Mouse (Mus musculus) myocyte (in vitro differentiated cells): Measurements from ENCODE around the gene Ube2cbp.

Source experiments
- POLR2A ChIP-seq: IDR thresholded peaks from one replicate; pipeline ENCODE4 v1.6.1; 2011; ENCODE audit warnings: low read depth, mild to moderate bottlenecking, control low read depth, moderate library complexity; ENCODE audit not compliant: insufficient read length
- POLR2AphosphoS2 ChIP-seq: IDR thresholded peaks from one replicate; pipeline ENCODE4 v1.6.1; 2011; ENCODE audit warnings: low read depth, control low read depth; ENCODE audit not compliant: insufficient read length

DNA sequence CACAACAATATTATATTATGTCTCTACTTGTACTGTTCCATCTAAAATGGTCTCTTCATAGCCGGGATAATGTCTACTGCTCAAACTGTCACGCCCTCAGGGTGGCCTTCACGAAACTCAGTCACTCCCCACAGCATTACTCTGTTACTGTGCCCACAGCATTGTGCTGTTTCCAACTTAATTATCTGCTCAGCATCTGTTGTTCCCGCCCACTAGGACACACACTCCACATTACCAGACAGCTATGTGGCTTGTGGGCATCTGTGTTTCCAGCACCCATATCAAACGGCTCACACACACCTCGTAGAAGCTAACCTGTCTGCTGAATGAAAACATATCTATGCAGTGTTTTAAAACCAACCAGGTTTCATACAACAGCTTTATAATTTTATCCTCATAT is 13.7 kb downstream of the Ube2cbp start:
- TF ChIP-seq POLR2A (no peak), POLR2AphosphoS2 (no peak)
